Mouse (Mus musculus) c-Kit-positive CD71-positive TER-119-positive erythroid progenitor cells, embryonic 14.5 days (primary cell): ENCODE measurements around the gene Cdyl.

ENCODE experiments used
- DNase-seq: peaks from one replicate; pipeline ENCODE4 v3.0.0-alpha.2; 2013; ENCODE audit warnings: low spot score

Gene Cdyl

DNA sequence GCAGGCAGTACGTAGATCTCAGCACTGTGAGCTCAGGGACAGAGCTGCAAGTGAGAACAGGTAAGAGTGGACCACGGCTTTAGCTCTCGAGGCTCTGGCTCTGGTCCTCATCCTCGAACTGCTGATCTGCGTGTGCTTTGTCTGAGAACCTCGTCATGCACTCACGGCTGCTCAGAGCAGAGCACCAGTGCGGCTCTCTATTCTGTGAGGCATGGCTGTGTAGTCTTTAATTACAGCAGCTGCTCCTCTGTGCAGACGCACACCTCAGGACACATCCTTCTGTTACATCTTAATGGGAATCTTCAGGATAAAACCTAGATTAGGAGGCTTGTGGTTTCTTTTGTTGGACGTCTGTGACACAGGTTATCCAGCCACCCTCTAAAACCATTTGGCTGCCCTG is 180.5 kb downstream of the Cdyl start:
- no peak for DNase-seq

DNA sequence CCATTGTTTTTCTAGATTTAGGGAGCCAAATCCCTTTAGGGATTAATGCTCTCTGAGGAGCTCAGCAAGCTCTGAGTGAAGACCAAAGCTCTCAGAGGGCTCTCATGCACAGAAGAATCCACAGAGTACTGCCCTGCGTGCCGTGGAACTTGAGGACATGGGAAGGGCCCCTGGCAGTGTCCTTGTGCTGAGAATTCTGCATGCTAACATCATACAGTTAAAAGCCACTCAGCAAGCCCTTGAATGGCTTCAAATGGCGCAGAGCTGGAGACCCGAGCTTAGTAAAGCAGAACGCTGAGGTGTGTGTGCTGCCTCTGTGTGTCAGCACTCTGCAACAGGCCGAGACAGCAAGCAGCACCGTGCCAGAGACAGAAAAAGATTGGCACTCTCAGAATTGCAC is 183.8 kb downstream of the Cdyl start:
- DNase-seq, result no peak

DNA sequence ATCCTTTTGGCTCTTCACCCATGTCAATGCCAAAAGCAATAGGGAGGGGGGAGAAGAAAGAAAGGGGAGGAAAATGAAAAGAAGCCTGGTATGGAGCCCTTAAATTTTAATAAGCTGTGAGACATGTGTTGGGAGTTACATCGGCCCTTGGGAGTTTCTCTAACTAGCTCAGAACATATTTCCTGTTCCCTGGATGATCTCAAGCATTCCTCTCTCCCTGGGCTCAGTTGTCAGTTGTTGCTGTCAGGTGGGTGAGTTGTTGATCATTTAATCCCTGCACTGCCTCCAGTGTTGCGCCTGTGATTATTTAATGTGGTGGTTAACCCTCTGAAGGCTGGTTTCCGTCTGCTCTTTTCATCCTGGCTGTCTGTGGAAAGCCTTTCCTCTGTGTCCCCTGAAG is 185.7 kb downstream of the Cdyl start:
- no peak for DNase-seq

DNA sequence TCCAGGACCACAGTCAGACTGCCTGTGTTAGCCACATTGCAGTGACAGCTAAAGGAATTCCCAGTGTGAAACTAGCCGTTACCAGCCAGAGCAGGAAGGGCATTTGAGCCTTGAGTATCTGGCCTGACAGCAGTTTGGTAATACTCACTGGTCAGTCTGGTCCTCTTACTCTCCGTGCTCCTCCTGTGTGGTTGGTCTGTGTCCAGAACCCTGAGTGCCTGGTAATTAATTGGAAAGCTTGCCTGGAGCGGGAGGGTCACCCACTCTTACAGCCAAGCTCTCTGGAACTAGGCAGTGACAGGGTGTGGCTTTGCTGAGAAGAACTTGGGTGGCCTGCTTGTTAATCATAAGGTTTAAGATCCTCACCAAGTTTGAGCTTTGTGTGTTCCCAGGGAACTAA is 189.1 kb downstream of the Cdyl start:
- DNase-seq, result no peak

DNA sequence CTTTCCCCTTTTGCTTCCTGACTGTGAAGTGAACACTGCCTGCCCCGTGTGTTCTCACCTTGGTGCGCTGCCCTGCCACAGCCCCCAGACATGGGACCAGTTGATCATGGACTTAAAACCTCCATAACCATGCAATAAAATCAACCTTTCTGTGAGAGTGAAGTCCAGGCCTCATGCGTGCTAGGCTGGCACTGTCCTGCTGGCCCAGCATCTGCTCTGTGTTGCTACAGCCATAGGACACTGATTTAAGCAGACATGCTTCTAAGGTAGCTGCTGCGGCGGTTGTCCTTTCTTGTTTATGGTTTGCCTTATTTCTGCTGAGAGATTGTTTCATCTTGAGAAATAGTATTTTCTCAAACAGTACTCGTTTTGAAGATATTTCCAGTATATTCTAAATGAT is 191.9 kb downstream of the Cdyl start:
- no peak for DNase-seq

DNA sequence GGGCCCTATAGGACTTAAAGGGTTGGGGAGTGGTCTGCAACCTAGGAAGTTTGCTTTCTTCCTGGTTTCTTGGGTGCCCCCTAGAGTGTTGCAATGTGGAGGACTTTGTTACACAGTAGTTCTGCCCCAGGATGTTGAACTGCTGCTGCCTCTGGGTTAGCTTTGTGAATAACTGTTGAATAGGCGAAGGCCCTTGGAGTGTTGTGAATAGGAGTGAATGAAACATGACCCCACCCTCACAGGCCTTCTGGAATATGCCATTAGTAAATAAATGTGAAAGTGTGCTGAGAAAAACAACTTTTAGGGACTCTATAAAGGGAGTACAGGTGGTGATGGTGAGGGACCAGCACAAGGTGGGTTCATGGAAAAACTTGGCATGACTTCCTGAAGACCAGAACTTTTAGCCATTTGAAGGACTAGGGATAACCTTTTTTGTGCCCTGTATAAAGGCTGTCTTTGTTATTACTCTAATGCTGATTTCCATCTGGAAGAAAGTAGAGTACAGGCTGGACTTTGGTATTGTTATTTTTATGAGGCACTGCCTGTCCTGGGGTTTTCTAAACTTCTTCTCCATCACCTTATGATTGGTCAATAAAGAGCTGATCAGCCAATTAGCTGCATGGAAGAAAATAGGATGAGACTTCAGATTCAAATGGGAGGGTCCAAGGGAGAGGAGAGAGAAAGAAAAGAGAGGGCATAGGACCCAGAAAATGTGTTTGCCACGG is 193.4 kb downstream of the Cdyl start:
- no peak for DNase-seq

DNA sequence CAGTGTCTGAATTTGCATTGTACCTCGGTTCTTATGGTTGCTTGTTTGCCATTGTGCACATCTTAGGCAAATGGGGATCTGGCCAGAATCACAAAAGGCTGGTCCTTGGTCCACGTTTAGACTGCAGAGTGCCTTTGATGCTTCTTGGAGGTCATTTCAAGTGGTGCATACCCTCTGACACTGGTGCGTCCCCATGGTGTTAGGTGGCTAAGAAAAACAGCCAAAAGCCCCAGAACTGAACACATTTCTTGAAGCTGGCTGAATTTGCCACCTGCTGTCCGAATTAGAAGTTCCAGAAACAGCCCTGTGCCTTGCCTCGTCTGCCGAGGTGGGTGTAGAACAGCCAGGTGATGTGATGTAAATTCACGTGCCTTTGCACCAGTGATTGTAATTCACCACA is 197.9 kb downstream of the Cdyl start:
- no peak for DNase-seq

DNA sequence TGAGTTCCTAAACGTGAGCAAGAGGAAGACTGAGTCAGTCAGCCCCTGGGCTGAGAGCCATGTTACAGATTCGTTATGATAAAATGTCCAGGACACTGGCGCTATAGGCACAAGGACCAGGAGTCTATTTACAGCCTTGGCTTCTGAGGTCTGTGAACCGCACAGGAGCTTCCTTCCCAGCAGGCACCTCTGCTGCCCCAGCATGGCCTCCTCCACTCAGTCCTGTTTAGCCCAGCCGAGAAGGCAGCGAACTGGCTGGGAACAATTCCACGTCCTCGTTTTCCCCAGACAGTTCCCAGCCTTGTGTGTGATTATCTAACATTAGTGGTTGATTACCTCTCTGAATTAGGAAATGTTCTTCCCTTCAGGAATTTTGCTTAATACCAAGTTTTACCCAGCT is 201.3 kb downstream of the Cdyl start:
- no peak for DNase-seq

DNA sequence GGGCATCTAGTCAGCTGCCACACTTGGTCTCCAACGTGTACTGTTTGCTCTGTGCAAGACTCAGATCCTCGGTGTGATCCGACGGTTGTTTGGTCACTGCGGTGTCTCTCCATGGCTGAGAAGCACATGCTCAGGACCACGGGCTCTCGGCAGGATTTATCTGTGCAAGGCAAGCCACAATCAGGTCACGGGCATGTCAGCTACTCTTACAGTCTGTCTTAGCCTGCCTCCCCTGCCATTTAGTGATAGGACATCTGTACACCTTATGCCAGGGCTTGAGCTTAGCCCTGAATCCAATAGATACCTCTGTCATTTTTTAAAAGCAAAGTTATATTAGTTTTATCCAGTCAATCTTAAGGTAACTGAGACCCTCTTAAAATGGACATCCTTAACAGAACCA is 211.0 kb downstream of the Cdyl start:
- no peak for DNase-seq

DNA sequence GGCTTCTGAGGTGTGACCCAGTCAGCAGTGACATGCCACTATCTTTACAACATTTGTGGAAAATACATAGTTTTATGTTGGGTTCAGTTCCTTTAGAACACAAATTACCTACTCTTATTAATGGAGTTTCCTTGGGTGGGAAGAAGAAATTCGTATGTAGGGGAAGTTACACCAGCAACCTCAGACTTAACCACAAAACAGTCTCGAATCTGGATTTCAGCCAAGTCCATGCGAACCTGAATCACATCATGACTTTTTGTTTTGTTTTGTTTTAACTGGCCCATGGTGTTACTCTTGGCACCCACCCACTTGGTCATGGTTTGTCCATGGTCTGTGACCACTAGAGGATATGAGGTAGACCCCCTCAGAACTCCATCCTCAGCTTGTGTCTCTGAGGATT is 211.5 kb downstream of the Cdyl start:
- no peak for DNase-seq

DNA sequence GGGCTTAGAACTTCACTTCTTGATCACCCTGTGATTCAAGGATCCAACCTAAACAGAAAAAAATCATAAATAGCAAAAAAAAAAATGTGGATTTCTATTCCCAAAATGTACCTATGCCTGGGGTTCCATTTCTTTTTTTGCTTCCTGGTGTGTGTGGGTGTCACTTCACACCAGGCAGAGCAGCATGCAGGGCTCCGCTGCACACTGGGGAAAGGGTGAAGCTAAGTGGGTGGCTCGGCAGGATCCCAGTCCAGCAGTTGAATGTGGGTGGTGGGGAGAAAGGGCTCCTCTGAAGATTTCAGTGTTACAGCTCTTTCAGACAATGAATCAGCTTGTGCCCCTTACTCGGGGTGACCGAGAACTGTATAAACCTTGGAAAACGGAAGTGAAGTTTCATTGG is 215.8 kb downstream of the Cdyl start:
- no peak for DNase-seq

DNA sequence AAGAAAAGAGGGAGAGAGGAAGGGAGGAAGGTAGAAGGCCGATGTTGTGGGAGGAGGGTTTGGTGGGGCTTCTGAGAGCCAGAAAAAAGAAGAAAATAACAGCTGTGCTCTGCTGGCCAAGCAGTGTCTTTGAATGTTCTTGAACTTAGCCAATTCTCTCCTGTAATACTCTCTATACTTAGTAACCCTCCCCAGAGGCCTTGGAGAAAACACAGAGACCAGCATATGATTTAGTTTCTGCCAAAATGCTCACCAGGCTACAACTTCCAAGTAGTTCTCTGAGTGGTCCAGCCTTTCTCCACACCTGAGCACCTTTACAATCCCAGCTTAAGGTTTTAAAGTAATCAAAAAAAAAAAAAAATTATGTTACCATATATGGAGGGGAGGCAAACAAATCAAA is 218.6 kb downstream of the Cdyl start:
- DNase-seq, result no peak

DNA sequence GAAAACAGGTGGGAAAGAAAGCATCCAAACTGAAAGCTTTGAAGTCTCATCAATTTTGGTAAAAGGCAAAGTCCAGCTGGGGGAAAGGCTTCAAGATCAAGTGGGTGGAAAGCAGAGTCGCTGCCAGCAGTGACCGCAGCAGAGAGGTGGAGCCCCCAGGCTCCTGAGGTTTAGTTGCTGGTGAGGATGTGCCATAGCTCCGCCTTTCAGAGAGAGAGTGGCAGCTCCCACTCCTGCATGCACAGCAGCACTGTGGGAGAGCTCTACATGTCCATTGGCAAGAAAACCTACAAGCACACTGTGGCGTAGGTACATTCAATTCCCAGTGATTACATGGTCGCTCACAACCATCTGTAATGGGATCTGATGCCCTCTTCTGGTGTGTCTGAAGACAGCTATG is 219.4 kb downstream of the Cdyl start:
- DNase-seq, result no peak

DNA sequence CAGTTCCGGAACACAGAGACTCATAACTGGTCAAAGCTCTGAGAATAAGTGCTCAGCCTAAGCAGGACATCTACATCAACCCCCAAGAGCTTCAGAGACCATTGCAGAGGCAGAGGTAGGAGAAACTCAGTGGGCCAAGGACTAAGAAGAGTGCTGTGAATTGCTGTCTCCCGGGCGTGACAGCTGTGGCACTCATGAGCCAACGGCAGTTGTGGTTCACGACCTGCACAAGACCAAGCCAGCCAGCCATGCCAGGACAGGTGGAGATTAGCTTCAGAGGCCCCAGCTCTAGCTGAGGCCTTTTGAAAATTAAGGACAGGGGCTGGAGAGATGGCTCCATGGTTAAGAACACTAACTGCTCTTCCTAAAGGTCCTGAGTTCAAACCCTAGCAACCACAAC is 219.9 kb downstream of the Cdyl start:
- DNase-seq, result no peak

DNA sequence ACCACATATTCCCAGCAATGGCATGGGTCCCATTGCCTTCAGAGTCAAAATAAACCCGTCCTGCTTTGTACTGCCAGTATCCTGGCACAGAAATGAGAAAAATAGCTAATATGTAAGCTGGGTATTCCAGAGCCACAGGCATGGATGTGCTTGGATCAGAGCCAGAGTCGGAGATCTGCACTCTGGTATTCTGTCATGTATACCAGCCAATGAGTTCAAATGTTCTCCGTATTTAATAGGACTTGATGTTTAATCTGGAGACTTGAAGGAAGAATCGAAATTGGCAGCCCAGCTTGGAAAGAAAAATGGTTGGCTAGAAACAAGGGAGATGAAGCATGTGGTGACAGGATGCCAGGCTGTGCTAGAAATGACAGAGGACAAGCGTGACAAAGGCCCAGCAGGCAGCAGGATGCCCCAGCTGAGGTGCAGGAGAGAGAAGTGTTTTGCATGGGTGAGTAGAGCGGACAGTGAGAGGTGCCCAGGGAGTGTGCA is 221.0 kb downstream of the Cdyl start:
- DNase-seq, result no peak

DNA sequence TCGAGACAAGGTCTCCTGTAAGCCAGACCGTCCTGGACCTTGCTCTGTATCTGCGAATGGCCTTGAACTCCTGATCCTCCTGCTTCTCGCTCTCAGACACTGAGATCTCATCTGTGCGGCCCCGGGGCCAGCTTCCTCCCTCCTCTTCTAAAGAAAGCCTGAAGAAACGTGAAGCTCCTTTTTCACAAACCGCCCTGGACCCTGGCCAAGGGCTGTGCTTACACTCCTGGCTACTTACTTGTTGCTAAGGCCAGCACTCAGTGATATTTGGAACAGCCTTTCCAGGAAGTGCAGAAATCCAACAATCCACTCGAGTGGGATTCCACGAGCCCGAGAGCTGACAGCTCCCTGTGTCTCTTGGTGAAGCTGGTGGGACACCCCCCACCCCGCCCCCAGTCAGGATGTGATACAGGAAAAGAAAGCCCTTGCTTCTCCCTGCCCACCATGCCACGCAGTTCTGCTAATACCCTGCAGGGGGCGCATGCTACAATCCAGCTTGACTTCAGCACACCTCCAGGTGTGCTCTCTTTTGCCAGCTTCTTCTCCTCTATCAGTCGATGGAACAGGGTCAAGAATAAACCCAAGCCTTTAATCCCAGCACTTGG is 226.6 kb downstream of the Cdyl start:
- DNase-seq, result peak; percentile 30

DNA sequence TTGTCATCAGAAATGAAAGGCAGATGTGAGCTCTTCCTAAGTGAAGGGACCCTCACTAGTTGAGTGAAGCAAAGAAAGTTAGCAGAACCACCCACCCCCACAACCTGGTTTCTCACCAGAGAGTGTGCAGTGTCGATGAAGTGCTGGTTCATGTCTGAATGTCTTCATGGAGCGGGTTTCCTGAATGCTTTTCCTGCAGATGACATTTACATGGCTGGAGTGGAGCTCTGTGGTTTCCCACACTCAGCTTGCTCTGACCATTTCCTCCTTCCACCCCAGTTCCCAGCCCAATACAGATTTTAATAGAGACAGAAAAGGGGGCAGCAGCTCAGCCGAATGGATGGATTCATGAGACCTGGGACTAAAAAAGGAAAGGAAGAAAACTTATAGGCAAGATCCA is 233.2 kb downstream of the Cdyl start:
- DNase-seq, result no peak

DNA sequence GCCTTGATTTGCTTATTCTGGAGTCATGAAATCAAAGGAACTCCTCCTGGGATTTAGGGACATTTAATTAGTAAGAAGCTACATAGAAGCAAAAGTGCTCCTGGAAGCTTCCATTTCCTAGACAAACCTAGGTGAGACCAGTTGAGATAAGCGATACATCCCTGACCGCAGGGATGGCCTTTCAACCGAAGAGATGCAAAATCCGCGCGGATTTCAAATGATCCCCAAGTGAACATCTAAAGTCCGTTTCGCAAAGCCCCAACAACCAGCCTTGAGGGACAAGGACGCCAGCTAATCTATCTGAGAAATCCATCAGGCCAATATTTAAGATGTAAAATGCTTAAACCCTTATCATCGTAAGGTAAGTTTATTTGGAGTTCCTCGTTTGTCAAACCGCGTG is 245.7 kb downstream of the Cdyl start:
- DNase-seq, result no peak

DNA sequence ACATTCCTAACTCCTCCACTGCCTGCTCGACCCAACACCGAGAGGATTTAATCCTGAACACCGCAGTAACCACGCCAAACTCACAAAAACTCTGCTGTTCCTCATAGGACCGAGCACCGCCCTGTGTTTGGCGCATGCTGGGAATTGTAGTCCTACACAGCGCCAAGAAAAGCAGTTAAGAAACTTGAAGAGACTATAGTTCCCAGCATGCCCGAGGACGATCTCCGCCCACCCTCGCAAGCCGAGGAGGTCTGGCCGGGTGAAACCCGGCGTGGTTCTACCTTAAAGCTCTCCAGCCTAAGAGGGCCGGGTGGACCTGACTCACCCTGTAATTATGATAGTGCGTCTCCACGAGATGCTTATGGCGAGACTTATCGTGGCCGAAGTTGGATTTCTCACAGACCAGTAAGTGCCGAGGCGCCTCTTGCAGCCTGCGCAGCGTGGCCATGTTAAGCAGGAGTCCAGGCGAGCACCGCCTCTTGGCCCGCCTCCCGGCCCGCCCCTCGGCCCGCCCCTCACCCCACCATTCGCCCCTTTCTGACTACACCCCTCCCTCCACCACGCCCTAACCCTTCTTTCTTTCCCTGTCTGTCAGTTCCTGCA is 246.3 kb downstream of the Cdyl start, which contains the start of gene Rpp40:
Gene Rpp40 (minus strand): TSS at position 481 of the 603 bp plus-strand sequence.
- DNase-seq, result peak; percentile 84

DNA sequence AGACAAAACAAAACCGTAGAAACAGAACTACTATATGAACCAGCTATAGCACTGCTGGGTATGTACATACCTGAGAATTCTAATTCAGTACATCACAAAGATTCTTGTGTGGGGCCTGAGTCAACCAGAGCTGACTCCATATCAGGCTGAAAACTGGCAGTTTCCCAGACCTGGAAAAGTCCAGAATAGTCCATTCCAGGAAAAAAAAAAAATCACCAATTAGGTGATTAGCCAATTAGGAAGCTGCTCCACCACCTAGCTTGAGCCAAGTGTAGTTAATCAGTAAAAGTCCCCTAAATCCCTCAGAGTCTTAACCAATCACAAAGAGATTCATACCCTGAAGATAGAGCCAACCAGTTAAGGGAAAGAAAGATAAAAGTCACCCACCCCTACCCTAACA is 251.8 kb downstream of the Cdyl start:
- no peak for DNase-seq
